Mouse (Mus musculus) neural tube, postnatal 0 days (tissue): ENCODE results near the gene Ppat. TPM values are rescaled to one million over a fixed set of nuclear protein-coding genes. Genes with fewer than 3 reads are reported as not detected.

Source experiments
- polyA plus RNA-seq: library from polyadenylated mRNA; unstranded; fragments of >200 nt; fragmentation: Nextera tagmentation; extraction: Ambion mirVana; gene quantifications from 2 replicates; pipeline ENCODE4 v1.2.1, GENCODE M21; 2015

The Ppat gene
- polyA plus RNA-seq, result 11.3 and 11.9 TPM in 2 replicates

GRCm38 (mm10) chr5:76951106-76952027 is at the start of gene Ppat, which contains the start of gene Paics:
Ppat (minus strand) TSS chr5:76951578.
Paics (plus strand) TSS chr5:76951307.

GRCm38 (mm10) chr5:76974554-76975285 is 23.3 kb upstream of the Ppat start, which contains the start of gene Srp72:
Srp72 (plus strand) TSS chr5:76974683.

GRCm38 (mm10) chr5:76905405-76906154 is 45.8 kb downstream of the Ppat start, which contains the start of gene Aasdh:
Aasdh (minus strand) TSS chr5:76905514.

Other genes starting within 250 kb of the Ppat start
- gene Aasdh, start 46.1 kb downstream of the Ppat start, polyA plus RNA-seq, result 10.3 and 11.4 TPM in 2 replicates
- gene Paics, start 271 bp downstream of the Ppat start, polyA plus RNA-seq, result 152 and 153 TPM in 2 replicates
- gene Srp72, start 23.1 kb upstream of the Ppat start, polyA plus RNA-seq, result 71.3 and 74.2 TPM in 2 replicates
- gene Arl9, start 52.5 kb upstream of the Ppat start, polyA plus RNA-seq, result not detected in 2 replicates
- 0.59 and 0.65 TPM in 2 replicates for gene Thegl, start 64.4 kb upstream of the Ppat start, polyA plus RNA-seq
- 24.6 and 28.0 TPM in 2 replicates for gene Hopx, start 163.5 kb upstream of the Ppat start, polyA plus RNA-seq